Mouse (Mus musculus): ENCODE data around the gene Krt81.

DNA sequence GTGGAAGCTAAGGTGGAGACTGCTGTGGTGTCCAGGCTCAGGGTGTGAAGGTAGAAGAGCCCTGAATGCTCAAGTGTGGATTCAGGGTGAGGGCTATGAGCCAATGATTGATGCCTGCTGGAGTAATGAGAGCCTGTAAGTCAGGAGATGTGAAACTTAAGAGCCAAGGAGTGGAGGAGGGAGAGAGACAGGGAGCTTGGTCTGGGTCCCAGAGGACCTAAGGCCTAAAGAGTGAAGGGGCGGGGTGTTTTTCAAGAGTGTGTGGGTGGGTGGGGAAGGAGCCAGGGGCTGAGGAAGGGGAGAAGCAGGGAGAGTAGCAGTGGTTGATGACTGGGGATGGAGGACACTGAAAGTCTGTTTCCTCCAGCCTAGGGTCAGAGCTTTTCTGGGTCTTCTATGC lies 20.1 kb upstream of the Krt81 start:
- TF ChIP-seq CTCF (IDR thresholded peaks at IDR 0.05; ENCODE audit: low read depth) (no peak), EP300 (IDR thresholded peaks at IDR 0.05; ENCODE audit: low read depth) (no peak)

Measured in liver, postnatal 0 days (tissue).